Mouse (Mus musculus) neural tube, embryonic 12.5 days (tissue): ENCODE results near the gene Oas1c. TPM values are rescaled to one million over a fixed set of nuclear protein-coding genes. Genes with fewer than 3 reads are reported as not detected.
A peak's percentile ranks its signal among the peaks of the same experiment; 100 is the strongest.

ENCODE experiments used
- ATAC-seq: fragments of 200-750 bp; cut with Nextera tagmentation; 2 replicates; pipeline ENCODE4 v1.8.0; 2017; ENCODE audit warnings: low read depth, mild to moderate bottlenecking, moderate TSS enrichment, moderate library complexity; ENCODE audit not compliant: low FRiP score
- H3K27ac ChIP-seq: fragments of 300-500 bp; sonication (generic); 2 replicates; pipeline ENCODE4 v1.5.1; 2016
- H3K27me3 ChIP-seq: fragments of 300-500 bp; sonication (generic); replicated peaks from 2 replicates; pipeline ENCODE4 v1.6.1; 2016; ENCODE audit warnings: mild to moderate bottlenecking
- H3K36me3 ChIP-seq: fragments of 300-500 bp; sonication (generic); 2 replicates; pipeline ENCODE4 v1.6.1; 2016; ENCODE audit warnings: mild to moderate bottlenecking
- H3K4me1 ChIP-seq: fragments of 300-500 bp; sonication (generic); 2 replicates; pipeline ENCODE4 v1.6.1; 2016
- H3K4me2 ChIP-seq: fragments of 300-500 bp; sonication (generic); replicated peaks from 2 replicates; pipeline ENCODE4 v1.6.1; 2016; ENCODE audit warnings: mild to moderate bottlenecking
- H3K4me3 ChIP-seq: fragments of 300-500 bp; sonication (generic); 2 replicates; pipeline ENCODE4 v1.5.1; 2016
- H3K9ac ChIP-seq: fragments of 300-500 bp; sonication (generic); 2 replicates; pipeline ENCODE4 v1.6.1; 2016; ENCODE audit warnings: mild to moderate bottlenecking
- H3K9me3 ChIP-seq: fragments of 300-500 bp; sonication (generic); 2 replicates; pipeline ENCODE4 v1.6.1; 2016; ENCODE audit warnings: mild to moderate bottlenecking
- WGBS: fragments of 180-500 bp; shearing (Covaris S2); methylation state at CpG from one replicate; pipeline ENCODE4 v1.1.7; 2016; 5-methylcytosine and 5-hydroxymethylcytosine counted together
- polyA plus RNA-seq: library from polyadenylated mRNA; unstranded; fragments of >200 nt; fragmentation: Nextera tagmentation; extraction: Ambion mirVana; gene quantifications from 2 replicates; pipeline ENCODE4 v1.2.1, GENCODE M21; 2016

Oas1c gene
- polyA plus RNA-seq, result 0.33 and 0.58 TPM in 2 replicates

- Histone ChIP-seq H3K27me3 (no peaks in the 10 kb centered on the region), H3K4me2 (peak within 1 kb of the TSS; percentile 57), H3K9me3 (no peaks in the 10 kb centered on the region), H3K9ac (0 out of 2 replicates have a peak within 1 kb of the TSS, but pooled peaks have one; percentile 44), H3K4me3 (peak within 1 kb of the TSS; percentile 11; the same call in 1 of the 2 replicates), H3K4me1 (no peaks in the 10 kb centered on the region; the same call in 1 of the 2 replicates), H3K27ac (no peak within 1 kb of the TSS), H3K36me3 (no peaks in the 10 kb centered on the region)
- ATAC-seq, result 0 out of 2 replicates have a peak, but pooled peaks have one; percentile 44
- WGBS, result 8% methylated on average over 18 of the region's 18 CpGs
Observed at GRCm38 (mm10) chr5:120811951-120812819, at the start of gene Oas1c. Gene Oas1c (minus strand): TSS chr5:120812514.

GRCm38 (mm10) chr5:120861121-120861520 lies 48.8 kb upstream of the Oas1c start, which contains the start of gene Oas1h:
Gene Oas1h (plus strand): TSS chr5:120861421.
- no peak within 1 kb of the TSS for H3K9ac ChIP-seq
- no peak within 1 kb of the TSS for H3K27ac ChIP-seq
- ATAC-seq, result no peak
- no peak within 1 kb of the TSS for H3K4me3 ChIP-seq
- H3K9me3 ChIP-seq, result no peaks in the 10 kb centered on the region
- no peaks in the 10 kb centered on the region for H3K27me3 ChIP-seq
- no peaks in the 10 kb centered on the region for H3K36me3 ChIP-seq
- H3K4me2 ChIP-seq, result no peak within 1 kb of the TSS
- H3K4me1 ChIP-seq, result no peaks in the 10 kb centered on the region
- 45% methylated on average over 4 of the region's 4 CpGs for WGBS

- Histone ChIP-seq H3K4me2 (no peak overlapping the region), H3K9ac (no peak overlapping the region), H3K4me1 (no peaks in the 10 kb centered on the region), H3K27me3 (no peaks in the 10 kb centered on the region), H3K27ac (no peak overlapping the region), H3K36me3 (no peaks in the 10 kb centered on the region), H3K9me3 (peaks cover 3% of the 10 kb centered on the region), H3K4me3 (no peak overlapping the region)
- WGBS, result 85% methylated on average over 2 of the region's 2 CpGs
- ATAC-seq, result no peak
Observed at GRCm38 (mm10) chr5:120859241-120859640, 46.9 kb upstream of the Oas1c start.

GRCm38 (mm10) chr5:120849601-120850136 lies 37.4 kb upstream of the Oas1c start:
- peaks cover 11% of the 10 kb centered on the region for H3K9me3 ChIP-seq
- no peak for ATAC-seq
- WGBS, result 66% methylated on average over 3 of the region's 3 CpGs
- H3K27me3 ChIP-seq, result no peaks in the 10 kb centered on the region
- no peaks in the 10 kb centered on the region for H3K4me1 ChIP-seq
- no peak overlapping the region for H3K9ac ChIP-seq
- no peak overlapping the region for H3K4me3 ChIP-seq
- no peak overlapping the region for H3K27ac ChIP-seq
- H3K4me2 ChIP-seq, result no peak overlapping the region
- no peaks in the 10 kb centered on the region for H3K36me3 ChIP-seq

- ATAC-seq, result no peak
Observed at GRCm38 (mm10) chr5:120847067-120847466, 34.8 kb upstream of the Oas1c start, which contains the start of gene Oas1f. Gene Oas1f (plus strand): TSS chr5:120847367.

GRCm38 (mm10) chr5:120844713-120845112 lies 32.4 kb upstream of the Oas1c start:
- Histone ChIP-seq H3K4me3 (no peak overlapping the region), H3K27ac (no peak overlapping the region), H3K4me2 (no peak overlapping the region), H3K36me3 (no peaks in the 10 kb centered on the region), H3K9me3 (0 out of 2 replicates have a peak, but pooled peaks cover 3% of the 10 kb centered on the region), H3K4me1 (no peaks in the 10 kb centered on the region), H3K27me3 (no peaks in the 10 kb centered on the region), H3K9ac (no peak overlapping the region)
- no peak for ATAC-seq
- WGBS, result 80% methylated on average over 3 of the region's 3 CpGs

More at GRCm38 (mm10) chr5:120847067-120847466, 34.8 kb upstream of the Oas1c start, which contains the start of gene Oas1f:
- Histone ChIP-seq H3K9me3 (0 out of 2 replicates have a peak, but pooled peaks cover 3% of the 10 kb centered on the region), H3K27ac (no peak within 1 kb of the TSS), H3K4me3 (no peak within 1 kb of the TSS), H3K9ac (no peak within 1 kb of the TSS), H3K27me3 (no peaks in the 10 kb centered on the region), H3K36me3 (no peaks in the 10 kb centered on the region), H3K4me2 (no peak within 1 kb of the TSS), H3K4me1 (no peaks in the 10 kb centered on the region)
- 89% methylated on average over 4 of the region's 4 CpGs for WGBS

GRCm38 (mm10) chr5:120836731-120837585 lies 24.6 kb upstream of the Oas1c start:
- H3K9me3 ChIP-seq, result no peaks in the 10 kb centered on the region
- H3K27ac ChIP-seq, result no peak overlapping the region
- no peaks in the 10 kb centered on the region for H3K36me3 ChIP-seq
- no peak overlapping the region for H3K9ac ChIP-seq
- H3K27me3 ChIP-seq, result 0 out of 2 replicates have a peak, but pooled peaks cover 4% of the 10 kb centered on the region
- H3K4me3 ChIP-seq, result no peak overlapping the region
- H3K4me1 ChIP-seq, result no peaks in the 10 kb centered on the region
- ATAC-seq, result no peak
- H3K4me2 ChIP-seq, result no peak overlapping the region
- WGBS, result 8% methylated on average over 8 of the region's 8 CpGs

GRCm38 (mm10) chr5:120833335-120834280 lies 21.3 kb upstream of the Oas1c start:
- Histone ChIP-seq H3K36me3 (no peaks in the 10 kb centered on the region), H3K9me3 (no peaks in the 10 kb centered on the region), H3K27ac (no peak overlapping the region), H3K4me1 (no peaks in the 10 kb centered on the region), H3K9ac (no peak overlapping the region), H3K4me3 (no peak overlapping the region), H3K4me2 (peak overlapping the region; percentile 22; the same call in 1 of the 2 replicates), H3K27me3 (0 out of 2 replicates have a peak, but pooled peaks cover 4% of the 10 kb centered on the region)
- 12% methylated on average over 17 of the region's 17 CpGs for WGBS
- ATAC-seq, result no peak

GRCm38 (mm10) chr5:120831031-120831430 lies 18.7 kb upstream of the Oas1c start:
- ATAC-seq, result no peak
- Histone ChIP-seq H3K9me3 (no peaks in the 10 kb centered on the region), H3K4me1 (no peaks in the 10 kb centered on the region), H3K9ac (no peak overlapping the region), H3K4me3 (no peak overlapping the region), H3K36me3 (no peaks in the 10 kb centered on the region), H3K4me2 (no peak overlapping the region), H3K27ac (no peak overlapping the region), H3K27me3 (0 out of 2 replicates have a peak, but pooled peaks cover 4% of the 10 kb centered on the region)
- WGBS, result 87% methylated on average over 4 of the region's 4 CpGs

- H3K27me3 ChIP-seq, result no peaks in the 10 kb centered on the region
- no peaks in the 10 kb centered on the region for H3K4me1 ChIP-seq
- H3K4me3 ChIP-seq, result no peak overlapping the region
- no peak for ATAC-seq
- no peak overlapping the region for H3K4me2 ChIP-seq
- H3K9ac ChIP-seq, result no peak overlapping the region
- no peak overlapping the region for H3K27ac ChIP-seq
- H3K9me3 ChIP-seq, result peaks cover 16% of the 10 kb centered on the region
- no peaks in the 10 kb centered on the region for H3K36me3 ChIP-seq
Observed at GRCm38 (mm10) chr5:120818999-120819398, 6.7 kb upstream of the Oas1c start.

- no peak overlapping the region for H3K4me3 ChIP-seq
- H3K4me2 ChIP-seq, result no peak overlapping the region
- H3K36me3 ChIP-seq, result no peaks in the 10 kb centered on the region
- H3K27me3 ChIP-seq, result no peaks in the 10 kb centered on the region
- no peaks in the 10 kb centered on the region; the same call in 1 of the 2 replicates for H3K4me1 ChIP-seq
- WGBS, result 61% methylated on average over 3 of the region's 3 CpGs
- H3K27ac ChIP-seq, result no peak overlapping the region
- H3K9me3 ChIP-seq, result peaks cover 15% of the 10 kb centered on the region
- ATAC-seq, result no peak
- no peak overlapping the region for H3K9ac ChIP-seq
Observed at GRCm38 (mm10) chr5:120815949-120816348, 3.6 kb upstream of the Oas1c start.
